ENCODE assay signal across 10 mouse cellular contexts in the genomic region with DNA sequence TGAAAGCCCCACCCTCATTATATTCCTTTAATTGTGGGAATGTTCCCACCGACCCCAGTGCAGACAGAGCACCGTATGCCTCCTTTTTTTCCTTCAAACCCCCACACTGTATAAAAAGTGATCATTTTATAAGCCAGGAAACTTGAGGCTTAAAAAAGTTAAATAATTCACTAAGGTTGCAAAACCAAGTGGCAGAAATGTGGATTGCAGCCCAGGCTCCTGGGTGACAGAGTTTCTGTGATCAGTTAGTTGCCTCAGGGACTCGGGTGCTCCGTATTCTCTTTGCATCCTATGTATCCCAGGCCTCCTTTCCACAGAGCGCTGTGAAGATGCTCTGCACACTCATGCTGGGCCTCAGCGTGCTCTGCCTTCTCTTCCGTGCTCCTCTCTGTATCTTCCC.
"Had no signal": no experiment of that assay in that cellular context is flagged by ENCODE, and none has a peak within 500 bp of the region (broad histone marks: within the 10 kb centered on the region; RNA-seq: fewer than 3 reads in every experiment).

No protein-coding gene starts in this region.

- H3K4me2 ChIP-seq: limb, embryonic 13.5 days; midbrain, embryonic 13.5 days; neural tube, embryonic 12.5 days had no signal

- H3K27ac ChIP-seq: kidney, postnatal 0 days; limb, embryonic 13.5 days; liver, embryonic 14.5 days; midbrain, embryonic 13.5 days; neural tube, embryonic 12.5 days had no signal

- H3K27me3 ChIP-seq: limb, embryonic 13.5 days; neural tube, embryonic 12.5 days had no signal

- H3K9ac ChIP-seq: limb, embryonic 13.5 days; liver, embryonic 14.5 days; midbrain, embryonic 13.5 days; neural tube, embryonic 12.5 days had no signal

- DNase-seq: kidney, adult 8-10 months; kidney, postnatal 36 days; left cerebral cortex, postnatal 4 days; lung, adult 18-20 months; lung, postnatal 14 days had no signal

- H3K9me3 ChIP-seq: limb, embryonic 13.5 days; midbrain, embryonic 13.5 days; neural tube, embryonic 12.5 days had no signal

- H3K4me1 ChIP-seq: limb, embryonic 13.5 days; midbrain, embryonic 13.5 days; neural tube, embryonic 12.5 days had no signal

- ATAC-seq: midbrain, embryonic 13.5 days had no signal

- H3K4me3 ChIP-seq: limb, embryonic 13.5 days; midbrain, embryonic 13.5 days; neural tube, embryonic 12.5 days had no signal
